ENCODE assay signal across 8 mouse cellular contexts in genomic region chr12:76369206-76369977, GRCm38 (mm10). TPM values are rescaled to one million over a fixed set of nuclear protein-coding genes. Genes with fewer than 3 reads are reported as not detected.
DNase-seq lines count a peak whose midpoint lies in the region; ATAC-seq and TF ChIP-seq lines count a peak whose summit lies in the region.

Gene Zbtb25 (minus strand): TSS chr12:76369602.

- TF ChIP-seq POLR2A in brain, embryonic 14.5 days (IDR thresholded peaks at IDR 0.05; ENCODE audit: borderline replicate concordance, extremely low read depth, insufficient read depth, insufficient read length, poor library complexity, severe bottlenecking): peak; percentile 93
- peak; percentile 62 for TF ChIP-seq POLR2A in myocyte (IDR thresholded peaks at IDR 0.05; ENCODE audit: insufficient read length, low read depth)

- under 1% methylated on average over 96 of the region's 96 CpGs for WGBS in heart, embryonic 13.5 days
- under 1% methylated on average over 82 of the region's 96 CpGs for WGBS in liver, embryonic 11.5 days

- no peak for TF ChIP-seq CTCF in C2C12 (IDR thresholded peaks at IDR 0.05; ENCODE audit: control insufficient read depth, insufficient read depth, insufficient read length)
- TF ChIP-seq CTCF in brain, embryonic 14.5 days (IDR thresholded peaks at IDR 0.05; ENCODE audit: borderline replicate concordance, extremely low read depth, insufficient read depth, insufficient read length): 0 out of 2 replicates have a peak, but pooled peaks have one; percentile 1

- peak within 1 kb of the TSS; percentile 84 for H3ac ChIP-seq in C2C12 (ENCODE audit: control insufficient read depth, insufficient read length, low read depth)
- peak within 1 kb of the TSS; percentile 86 for H3ac ChIP-seq in myocyte (ENCODE audit: control insufficient read depth, insufficient read length)

- ATAC-seq in heart, embryonic 13.5 days (ENCODE audit: extremely low read depth, insufficient number of reproducible peaks, low FRiP score, low TSS enrichment): peak; percentile 63; the same call in 1 of the 2 replicates
- ATAC-seq in liver, embryonic 11.5 days (replicated peaks; ENCODE audit: low FRiP score): peak; percentile 70

- H3K9ac ChIP-seq in heart, embryonic 13.5 days: peak within 1 kb of the TSS; percentile 99
- H3K9ac ChIP-seq in liver, embryonic 11.5 days (ENCODE audit: low read depth, low read length): peak within 1 kb of the TSS; percentile 99

- peak within 1 kb of the TSS; percentile 95 for H3K4me2 ChIP-seq in heart, embryonic 13.5 days
- peak within 1 kb of the TSS; percentile 82 for H3K4me2 ChIP-seq in liver, embryonic 11.5 days
- H3K4me2 ChIP-seq in myocyte (ENCODE audit: low read depth): peak within 1 kb of the TSS; percentile 86

- peak; percentile 97 for DNase-seq in brain, embryonic 14.5 days (ENCODE audit: low read depth)
- peak; percentile 89 for DNase-seq in kidney, postnatal 10 days
- DNase-seq in liver, embryonic 11.5 days (ENCODE audit: low spot score): peak; percentile 84
- DNase-seq in spleen, postnatal 4 days (ENCODE audit: low spot score in 2 of 2): peak; percentile 82 to 91

- H3K4me3 ChIP-seq in C2C12 (ENCODE audit: insufficient read depth, poor library complexity, severe bottlenecking): peak within 1 kb of the TSS; percentile 89
- peak within 1 kb of the TSS; percentile 96 for H3K4me3 ChIP-seq in erythroblast, embryonic 14.5 days (replicated peaks)
- peak within 1 kb of the TSS; percentile 96 for H3K4me3 ChIP-seq in heart, embryonic 13.5 days
- H3K4me3 ChIP-seq in liver, embryonic 11.5 days (ENCODE audit: low read depth, low read length): peak within 1 kb of the TSS; percentile 91
- H3K4me3 ChIP-seq in myocyte: peak within 1 kb of the TSS; percentile 46

- H3K27me3 ChIP-seq in C2C12 (ENCODE audit: control insufficient read depth, insufficient read depth, insufficient read length) (no peaks in the 10 kb centered on the region), myocyte (ENCODE audit: control insufficient read depth, insufficient read depth, insufficient read length) (no peaks in the 10 kb centered on the region)
- H3K27me3 ChIP-seq in erythroblast, embryonic 14.5 days (ENCODE audit: control insufficient read depth): no peaks in the 10 kb centered on the region
- H3K27me3 ChIP-seq in heart, embryonic 13.5 days (replicated peaks): no peaks in the 10 kb centered on the region
- no peaks in the 10 kb centered on the region for H3K27me3 ChIP-seq in liver, embryonic 11.5 days (replicated peaks; ENCODE audit: control insufficient read depth, insufficient read depth, low read length)

- H3K27ac ChIP-seq in heart, embryonic 13.5 days (replicated peaks): peak within 1 kb of the TSS; percentile 100
- peak within 1 kb of the TSS; percentile 100 for H3K27ac ChIP-seq in liver, embryonic 11.5 days (ENCODE audit: low read depth, low read length)

- no peaks in the 10 kb centered on the region for H3K9me3 ChIP-seq in erythroblast, embryonic 14.5 days (ENCODE audit: control insufficient read depth, low read length)
- no peaks in the 10 kb centered on the region for H3K9me3 ChIP-seq in heart, embryonic 13.5 days
- no peaks in the 10 kb centered on the region for H3K9me3 ChIP-seq in liver, embryonic 11.5 days (ENCODE audit: control insufficient read depth, low read length)

- H3K36me3 ChIP-seq in C2C12 (ENCODE audit: control insufficient read depth, insufficient read depth): peaks cover 13% of the 10 kb centered on the region
- H3K36me3 ChIP-seq in erythroblast, embryonic 14.5 days (ENCODE audit: control insufficient read depth): peaks cover 13% of the 10 kb centered on the region
- H3K36me3 ChIP-seq in heart, embryonic 13.5 days: peaks cover 4% of the 10 kb centered on the region
- no peaks in the 10 kb centered on the region for H3K36me3 ChIP-seq in liver, embryonic 11.5 days (ENCODE audit: control insufficient read depth, insufficient read depth, low read length)
- no peaks in the 10 kb centered on the region for H3K36me3 ChIP-seq in myocyte (ENCODE audit: control insufficient read depth, insufficient read depth)

- H3K79me2 ChIP-seq in C2C12 (ENCODE audit: control insufficient read depth, insufficient read depth) (peaks cover 86% of the 10 kb centered on the region), myocyte (ENCODE audit: control insufficient read depth, insufficient read depth) (peaks cover 70% of the 10 kb centered on the region)

- H3K4me1 ChIP-seq in erythroblast, embryonic 14.5 days (ENCODE audit: control insufficient read depth): peaks cover 75% of the 10 kb centered on the region
- H3K4me1 ChIP-seq in heart, embryonic 13.5 days: peaks cover 63% of the 10 kb centered on the region
- H3K4me1 ChIP-seq in liver, embryonic 11.5 days (replicated peaks; ENCODE audit: control insufficient read depth, insufficient read depth, low read length): peaks cover 42% of the 10 kb centered on the region

- peaks cover 58% of the 10 kb centered on the region for H3K79me3 ChIP-seq in C2C12 (ENCODE audit: low read depth)

TF ChIP-seq in C2C12, 6 proteins besides CTCF, POLR2A, EP300 and RAD21:
- TF ChIP-seq USF1 (IDR thresholded peaks at IDR 0.05; ENCODE audit: low read depth) (peak; percentile 72), MYOG (IDR thresholded peaks at IDR 0.05; ENCODE audit: control insufficient read depth, extremely low read depth, insufficient read length) (no peak), MAX (IDR thresholded peaks at IDR 0.05) (peak; percentile 94), CEBPB (IDR thresholded peaks at IDR 0.05; ENCODE audit: low read depth) (no peak), MYOD1 (IDR thresholded peaks at IDR 0.05; ENCODE audit: control insufficient read depth, insufficient read length, low read depth) (no peak)

TF ChIP-seq in myocyte, 11 proteins besides CTCF, POLR2A, EP300 and RAD21:
- no peak for TF ChIP-seq TCF12 (IDR thresholded peaks at IDR 0.05; ENCODE audit: insufficient read depth, poor library complexity, severe bottlenecking)
- no peak for TF ChIP-seq TCF3 (IDR thresholded peaks at IDR 0.05; ENCODE audit: insufficient read length, low read depth)
- TF ChIP-seq POLR2AphosphoS2 (IDR thresholded peaks at IDR 0.05; ENCODE audit: insufficient read length, low read depth): peak; percentile 86
- TF ChIP-seq MYOG (IDR thresholded peaks at IDR 0.05; ENCODE audit: control insufficient read depth in 1 of 3, insufficient read depth in 1 of 3, insufficient read length in 2 of 3, low read depth in 2 of 3): peak in 1 of 3 experiments; percentile 33
- TF ChIP-seq USF1 (IDR thresholded peaks at IDR 0.05; ENCODE audit: low read depth): peak; percentile 76
- TF ChIP-seq MYOD1 (IDR thresholded peaks at IDR 0.05; ENCODE audit: control insufficient read depth in 1 of 3, insufficient read length in 2 of 3, low read depth in 2 of 3): peak in 1 of 3 experiments; percentile 52
TF ChIP-seq in myocyte: peak in this region for 4.

RNA-seq across cellular contexts. Expression of gene Zbtb25, which starts in this region (rescaled TPM):
- 6.5 TPM for polyA plus RNA-seq in C2C12 (2012; fragmentation: generic; extraction: Trizol)
- 22.3 and 24.8 TPM in 2 replicates for polyA plus RNA-seq in brain, embryonic 14.5 days (2012; rRNA removed)
- 0.29 and 0.59 TPM in 2 replicates for polyA plus RNA-seq in erythroblast, embryonic 14.5 days (2012)
- polyA plus RNA-seq in heart, embryonic 13.5 days (2015; fragmentation: Nextera tagmentation; extraction: Ambion mirVana): 11.8 and 13.2 TPM in 2 replicates
- polyA plus RNA-seq in liver, embryonic 11.5 days (2014; fragmentation: Nextera tagmentation; extraction: Ambion mirVana): 14.3 and 16.6 TPM in 2 replicates
- polyA plus RNA-seq in myocyte (2012; fragmentation: generic; extraction: Trizol): 6.1 TPM

Comparison
In these comparisons a context has a peak if more than half of its experiments do, and no peak if none do; other contexts are left out.
1. Peak in every context shown above with its lines: DNase-seq, ATAC-seq, H3K4me3 ChIP-seq and H3K27ac ChIP-seq.
2. H3K4me3 ChIP-seq: peak in every context shown above with its lines; median percentile 96 in erythroblast, embryonic 14.5 days; 96 in heart, embryonic 13.5 days; 91 in liver, embryonic 11.5 days; 89 in C2C12; 46 in myocyte.